Mouse (Mus musculus) thymus, postnatal 36 days (tissue): ENCODE measurements around the gene Araf.

Experiments
- DNase-seq, 2 experiments: peaks; one replicate each; pipeline ENCODE4 v3.0.0; 2022; ENCODE audit warnings: mixed read lengths in 2 of 2

Gene Araf

GRCm38 (mm10) chrX:20848256-20848984 lies 50.8 kb downstream of the Araf start:
- peak; percentile 82 to 89 for DNase-seq

GRCm38 (mm10) chrX:20853794-20854193 lies 56.2 kb downstream of the Araf start:
- no peak for DNase-seq

GRCm38 (mm10) chrX:20861453-20862104 lies 64.0 kb downstream of the Araf start:
- no peak for DNase-seq

GRCm38 (mm10) chrX:20862105-20863065 lies 64.8 kb downstream of the Araf start:
- DNase-seq: no peak

- no peak for DNase-seq
Measured at GRCm38 (mm10) chrX:20863161-20864101, 65.8 kb downstream of the Araf start.

GRCm38 (mm10) chrX:20868091-20868490 lies 70.5 kb downstream of the Araf start:
- DNase-seq: no peak

GRCm38 (mm10) chrX:20869203-20869602 lies 71.6 kb downstream of the Araf start:
- DNase-seq: no peak

GRCm38 (mm10) chrX:20869962-20870513 lies 72.4 kb downstream of the Araf start, which contains the start of gene Timp1:
Gene Timp1, plus strand, starts transcription at chrX:20870166.
- no peak for DNase-seq

GRCm38 (mm10) chrX:20872928-20873500 lies 75.4 kb downstream of the Araf start:
- DNase-seq: no peak

- no peak for DNase-seq
Measured at GRCm38 (mm10) chrX:20875241-20875640, 77.6 kb downstream of the Araf start.

GRCm38 (mm10) chrX:20910074-20910473 lies 112.5 kb downstream of the Araf start:
- DNase-seq: no peak
